Mouse (Mus musculus) thymus, postnatal 0 days (tissue): ENCODE results near the gene Jsrp1. TPM values are rescaled to one million over a fixed set of nuclear protein-coding genes. Genes with fewer than 3 reads are reported as not detected.
A peak's percentile ranks its signal among the peaks of the same experiment; 100 is the strongest.

Experiments used
- DNase-seq: peaks from one replicate; pipeline ENCODE4 v3.0.0-alpha.2; 2015; ENCODE audit warnings: low spot score
- microRNA counts: library from miRNA; unstranded; fragments of <30 nt; microRNA quantifications from one replicate; lab custom pipeline; 2015
- microRNA-seq: library from miRNA; unstranded; fragments of <30 nt; microRNA quantifications from one replicate; pipeline ENCODE4, GENCODE M21; 2016; ENCODE audit warnings: borderline number of aligned reads
- polyA plus RNA-seq: library from polyadenylated mRNA; unstranded; fragments of >200 nt; fragmentation: Nextera tagmentation; extraction: Ambion mirVana; gene quantifications from 2 replicates; pipeline ENCODE4 v1.2.1, GENCODE M21; 2015

Gene Jsrp1
- polyA plus RNA-seq, 1 experiment from 2014 or later = 0.29 TPM

DNA sequence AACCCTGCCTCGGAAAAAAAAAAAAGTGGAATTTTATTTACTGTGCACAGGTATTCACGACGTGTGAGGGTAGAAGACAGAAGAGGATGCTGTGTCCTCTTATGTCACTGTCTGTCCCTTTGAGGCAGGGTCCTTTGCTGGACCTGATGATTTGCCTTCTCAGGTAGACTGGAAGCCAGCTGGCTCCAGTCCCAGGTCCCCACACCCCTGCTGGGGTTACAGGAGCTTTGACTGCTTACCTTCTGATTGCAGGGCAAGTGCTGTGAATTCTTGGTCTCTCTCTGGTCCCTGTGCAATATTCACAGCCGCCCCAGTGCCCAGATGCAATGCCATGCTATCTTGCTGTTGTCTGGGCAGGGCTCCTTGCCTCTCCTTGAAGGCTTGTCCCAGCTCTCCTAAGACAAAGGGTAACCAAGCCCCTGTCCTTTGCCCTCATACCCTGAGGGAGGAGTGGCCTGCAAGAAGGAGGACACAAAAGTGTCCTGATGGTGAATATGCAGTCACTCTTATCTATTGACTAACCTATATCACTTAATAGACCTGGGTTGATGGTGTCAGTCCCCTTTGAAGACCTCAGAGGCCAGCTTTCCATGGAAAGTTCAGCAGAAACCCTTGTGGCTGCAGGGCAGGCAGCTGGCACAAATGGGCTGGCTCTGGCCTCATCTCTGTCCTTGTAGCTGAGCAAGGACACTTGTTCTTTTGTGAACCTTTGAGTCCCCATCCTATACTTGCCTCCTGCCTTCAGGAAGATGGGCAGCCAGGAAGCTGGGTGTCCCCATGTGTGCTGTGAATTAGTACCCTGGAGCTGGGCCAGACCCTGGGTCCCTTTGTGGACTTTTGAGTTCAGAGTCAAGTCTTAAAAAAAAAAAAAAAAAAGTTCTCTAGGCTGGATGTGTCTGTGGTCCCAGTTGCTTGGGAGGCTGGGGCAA is 52.4 kb downstream of the Jsrp1 start:
- no peak for DNase-seq

GRCm38 (mm10) chr10:80758651-80759050 is 54.6 kb downstream of the Jsrp1 start:
- no peak for DNase-seq

MicroRNAs encoded within 50 kb of the gene (microRNA counts, 519-probe panel; counts per million panel counts)
- microRNA mmu-miR-1982 (lab: Ali Mortazavi, UCI) = 473 counts per million, percentile 71 among the panel's probes with 10 or more counts

Small RNA genes lying within 50 kb of the gene (microRNA-seq; reads per million reads assigned to microRNA genes)
- 5.0 reads per million, percentile 5 among the genes with 10 or more reads in this experiment for gene Mir1982

Other genes with a start within 250 kb of the Jsrp1 start
- gene Klf16, start 236.2 kb downstream of the Jsrp1 start, polyA plus RNA-seq = 7.7 and 9.5 TPM in 2 replicates
- gene Abhd17a, start 223.2 kb downstream of the Jsrp1 start, polyA plus RNA-seq = 103 and 118 TPM in 2 replicates
- gene Scamp4, start 210.6 kb downstream of the Jsrp1 start, polyA plus RNA-seq = 50.4 and 52.9 TPM in 2 replicates
- 6.9 and 10.2 TPM in 2 replicates for gene Adat3, start 210.6 kb downstream of the Jsrp1 start, polyA plus RNA-seq
- 2.8 and 4.2 TPM in 2 replicates for gene Gm49322, start 207.5 kb downstream of the Jsrp1 start, polyA plus RNA-seq
- gene Csnk1g2, start 190.7 kb downstream of the Jsrp1 start, polyA plus RNA-seq = 153 and 160 TPM in 2 replicates
- gene Btbd2, start 156.4 kb downstream of the Jsrp1 start, polyA plus RNA-seq = 31.6 and 31.9 TPM in 2 replicates
- gene Mknk2, start 135.4 kb downstream of the Jsrp1 start, polyA plus RNA-seq = 119 and 125 TPM in 2 replicates
- 107 and 114 TPM in 2 replicates for gene Mob3a, start 111.5 kb downstream of the Jsrp1 start, polyA plus RNA-seq
- 17.8 and 20.1 TPM in 2 replicates for gene Izumo4, start 111.3 kb downstream of the Jsrp1 start, polyA plus RNA-seq
- gene Ap3d1, start 71.2 kb downstream of the Jsrp1 start, polyA plus RNA-seq = 48.0 and 54.8 TPM in 2 replicates
- 10.5 and 15.0 TPM in 2 replicates for gene Dot1l, start 58.3 kb downstream of the Jsrp1 start, polyA plus RNA-seq
- 62.7 and 80.3 TPM in 2 replicates for gene Sf3a2, start 15.3 kb downstream of the Jsrp1 start, polyA plus RNA-seq
- 137 and 140 TPM in 2 replicates for gene Plekhj1, start 14.9 kb downstream of the Jsrp1 start, polyA plus RNA-seq
- gene Amh, start 8.3 kb downstream of the Jsrp1 start, polyA plus RNA-seq = 0.08 TPM in 2 replicates
- gene Oaz1, start 13.2 kb upstream of the Jsrp1 start, polyA plus RNA-seq = 2,037 and 2,048 TPM in 2 replicates
- gene Lingo3, start 30.5 kb upstream of the Jsrp1 start, polyA plus RNA-seq = 0.06 and 0.18 TPM in 2 replicates
- 338 and 340 TPM in 2 replicates for gene Lsm7, start 41.7 kb upstream of the Jsrp1 start, polyA plus RNA-seq
- 26.8 and 27.7 TPM in 2 replicates for gene Sppl2b, start 41.8 kb upstream of the Jsrp1 start, polyA plus RNA-seq
- 0.08 and 0.09 TPM in 2 replicates for gene Tmprss9, start 58.4 kb upstream of the Jsrp1 start, polyA plus RNA-seq
- gene Timm13, start 87.5 kb upstream of the Jsrp1 start, polyA plus RNA-seq = 337 and 351 TPM in 2 replicates
- 28.0 and 28.5 TPM in 2 replicates for gene Lmnb2, start 104.7 kb upstream of the Jsrp1 start, polyA plus RNA-seq
- 19.0 and 21.7 TPM in 2 replicates for gene Gadd45b, start 116.6 kb upstream of the Jsrp1 start, polyA plus RNA-seq
- 1.5 and 1.8 TPM in 2 replicates for gene Gng7, start 201.4 kb upstream of the Jsrp1 start, polyA plus RNA-seq
- 0.04 TPM in 1 of 2 replicates, not detected in the other for gene Diras1, start 212.2 kb upstream of the Jsrp1 start, polyA plus RNA-seq
- gene Slc39a3, start 223.9 kb upstream of the Jsrp1 start, polyA plus RNA-seq = 16.0 and 16.8 TPM in 2 replicates
- 120 and 127 TPM in 2 replicates for gene Sgta, start 246.7 kb upstream of the Jsrp1 start, polyA plus RNA-seq